Mouse (Mus musculus): Measurements from ENCODE around the gene Leap2.

Leap2 gene

GRCm38 (mm10) chr11:53423036-53423435 lies at the start of gene Leap2:
Gene Leap2, minus strand, starts transcription at chr11:53423170.
- DNase-seq: no peak

GRCm38 (mm10) chr11:53472709-53473108 lies 49.7 kb upstream of the Leap2 start:
- DNase-seq: no peak

- DNase-seq: peak; percentile 95
Observed at GRCm38 (mm10) chr11:53469968-53470695, 47.2 kb upstream of the Leap2 start, which contains the start of gene Gm9837. Gene Gm9837, minus strand, starts transcription at chr11:53470479.

- DNase-seq: no peak
Observed at GRCm38 (mm10) chr11:53469294-53469967, 46.5 kb upstream of the Leap2 start.

- DNase-seq: peak; percentile 85
Observed at GRCm38 (mm10) chr11:53466231-53466971, 43.4 kb upstream of the Leap2 start.

GRCm38 (mm10) chr11:53463551-53464424 lies 40.8 kb upstream of the Leap2 start:
- no peak for DNase-seq

- DNase-seq: no peak
Observed at GRCm38 (mm10) chr11:53461727-53462126, 38.8 kb upstream of the Leap2 start.

GRCm38 (mm10) chr11:53460192-53460591 lies 37.2 kb upstream of the Leap2 start:
- DNase-seq: no peak

GRCm38 (mm10) chr11:53458996-53459395 lies 36.0 kb upstream of the Leap2 start:
- DNase-seq: no peak

GRCm38 (mm10) chr11:53457372-53457954 lies 34.5 kb upstream of the Leap2 start:
- no peak for DNase-seq

- DNase-seq: peak; percentile 67
Observed at GRCm38 (mm10) chr11:53456474-53457371, 33.8 kb upstream of the Leap2 start, which contains the start of the genes Gm10447 and Shroom1. Gene Gm10447, minus strand, starts transcription at chr11:53457110. Gene Shroom1, plus strand, starts transcription at chr11:53457205.

GRCm38 (mm10) chr11:53453031-53453430 lies 30.1 kb upstream of the Leap2 start:
- DNase-seq: no peak

GRCm38 (mm10) chr11:53452396-53452795 lies 29.4 kb upstream of the Leap2 start:
- DNase-seq: no peak

- DNase-seq: no peak
Observed at GRCm38 (mm10) chr11:53451361-53451760, 28.4 kb upstream of the Leap2 start.

GRCm38 (mm10) chr11:53450070-53450705 lies 27.2 kb upstream of the Leap2 start:
- no peak for DNase-seq

- DNase-seq: no peak
Observed at GRCm38 (mm10) chr11:53448529-53448928, 25.6 kb upstream of the Leap2 start.

- DNase-seq: no peak
Observed at GRCm38 (mm10) chr11:53447996-53448395, 25.0 kb upstream of the Leap2 start.

- DNase-seq: no peak
Observed at GRCm38 (mm10) chr11:53446183-53446582, 23.2 kb upstream of the Leap2 start.

- no peak for DNase-seq
Observed at GRCm38 (mm10) chr11:53445562-53445961, 22.6 kb upstream of the Leap2 start.

GRCm38 (mm10) chr11:53443861-53444260 lies 20.9 kb upstream of the Leap2 start:
- DNase-seq: peak; percentile 61

Data from lung, postnatal 14 days (tissue).